Mouse (Mus musculus) midbrain, embryonic 15.5 days (tissue): ENCODE results near the gene Trim3. TPM values are rescaled to one million over a fixed set of nuclear protein-coding genes. Genes with fewer than 3 reads are reported as not detected.

Source experiments
- ATAC-seq: fragments of 200-750 bp; cut with Nextera tagmentation; replicated peaks from 2 replicates; pipeline ENCODE4 v1.8.0; 2017; ENCODE audit warnings: moderate TSS enrichment
- H3K27ac ChIP-seq: fragments of 300-500 bp; sonication (generic); 2 replicates; pipeline ENCODE4 v1.5.1; 2015; ENCODE audit warnings: mild to moderate bottlenecking, inconsistent platforms
- H3K27me3 ChIP-seq: fragments of 300-500 bp; sonication (generic); replicated peaks from 2 replicates; pipeline ENCODE4 v1.6.1; 2015; ENCODE audit warnings: inconsistent platforms
- H3K36me3 ChIP-seq: fragments of 300-500 bp; sonication (generic); replicated peaks from 2 replicates; pipeline ENCODE4 v1.6.1; 2015; ENCODE audit warnings: inconsistent platforms
- H3K4me1 ChIP-seq: fragments of 300-500 bp; sonication (generic); 2 replicates; pipeline ENCODE4 v1.6.1; 2015; ENCODE audit warnings: inconsistent platforms
- H3K4me2 ChIP-seq: fragments of 300-500 bp; sonication (generic); 2 replicates; pipeline ENCODE4 v1.6.1; 2015; ENCODE audit warnings: inconsistent platforms, mild to moderate bottlenecking, moderate library complexity
- H3K4me3 ChIP-seq: fragments of 300-500 bp; sonication (generic); 2 replicates; pipeline ENCODE4 v1.5.1; 2015; ENCODE audit warnings: mild to moderate bottlenecking, inconsistent platforms
- H3K9ac ChIP-seq: fragments of 300-500 bp; sonication (generic); 2 replicates; pipeline ENCODE4 v1.6.1; 2015; ENCODE audit warnings: mild to moderate bottlenecking, inconsistent platforms
- H3K9me3 ChIP-seq: fragments of 300-500 bp; sonication (generic); 2 replicates; pipeline ENCODE4 v1.6.1; 2016; ENCODE audit warnings: inconsistent platforms
- WGBS: fragments of 180-500 bp; shearing (Covaris S2); methylation state at CpG from one replicate; pipeline ENCODE4 v1.1.7; 2015; ENCODE audit warnings: mixed read lengths; 5-methylcytosine and 5-hydroxymethylcytosine counted together
- polyA plus RNA-seq: library from polyadenylated mRNA; unstranded; fragments of >200 nt; fragmentation: Nextera tagmentation; extraction: Ambion mirVana; gene quantifications from 2 replicates; pipeline ENCODE4 v1.2.1, GENCODE M21; 2015

Gene Trim3
- 106 and 107 TPM in 2 replicates for polyA plus RNA-seq

GRCm38 (mm10) chr7:105633127-105633800, at the start of gene Trim3:
Gene Trim3 (minus strand): TSS chr7:105633571.
- 1% methylated on average over 69 of the region's 71 CpGs for WGBS
- no peaks in the 10 kb centered on the region for H3K27me3 ChIP-seq
- H3K4me3 ChIP-seq = peak within 1 kb of the TSS; percentile 88
- peak; percentile 90 for ATAC-seq
- peaks cover 48% of the 10 kb centered on the region for H3K4me1 ChIP-seq
- peak within 1 kb of the TSS; percentile 89 for H3K27ac ChIP-seq
- peak within 1 kb of the TSS; percentile 96 for H3K9ac ChIP-seq
- no peaks in the 10 kb centered on the region for H3K9me3 ChIP-seq
- peaks cover 7% of the 10 kb centered on the region; the same call in 1 of the 2 replicates for H3K36me3 ChIP-seq
- peak within 1 kb of the TSS; percentile 82 for H3K4me2 ChIP-seq

- 2% methylated on average over 17 of the region's 17 CpGs for WGBS
- H3K4me1 ChIP-seq = peaks cover 9% of the 10 kb centered on the region
- peak; percentile 93 for ATAC-seq
- H3K4me2 ChIP-seq = peak within 1 kb of the TSS; percentile 78
- H3K36me3 ChIP-seq = no peaks in the 10 kb centered on the region
- peak within 1 kb of the TSS; percentile 41 for H3K4me3 ChIP-seq
- 0 out of 2 replicates have a peak within 1 kb of the TSS, but pooled peaks have one; percentile 38 for H3K27ac ChIP-seq
- H3K9me3 ChIP-seq = no peaks in the 10 kb centered on the region
- peak within 1 kb of the TSS; percentile 35 for H3K9ac ChIP-seq
- H3K27me3 ChIP-seq = no peaks in the 10 kb centered on the region
Measured at GRCm38 (mm10) chr7:105650639-105651435, 17.5 kb upstream of the Trim3 start, which contains the start of gene Dnhd1. Gene Dnhd1 (plus strand): TSS chr7:105650827.

GRCm38 (mm10) chr7:105641936-105642335, 8.6 kb upstream of the Trim3 start:
- peak overlapping the region; percentile 99 for H3K4me2 ChIP-seq
- peaks cover 25% of the 10 kb centered on the region for H3K4me1 ChIP-seq
- no peaks in the 10 kb centered on the region for H3K9me3 ChIP-seq
- H3K36me3 ChIP-seq = 0 out of 2 replicates have a peak, but pooled peaks cover 4% of the 10 kb centered on the region
- WGBS = 83% methylated on average over 3 of the region's 3 CpGs
- H3K27me3 ChIP-seq = no peaks in the 10 kb centered on the region
- no peak overlapping the region for H3K27ac ChIP-seq
- ATAC-seq = no peak
- peak overlapping the region; percentile 26; the same call in 1 of the 2 replicates for H3K9ac ChIP-seq
- 0 out of 2 replicates have a peak overlapping the region, but pooled peaks have one; percentile 78 for H3K4me3 ChIP-seq

GRCm38 (mm10) chr7:105640894-105641255, 7.5 kb upstream of the Trim3 start:
- Histone ChIP-seq H3K9ac (peak overlapping the region; percentile 72), H3K9me3 (no peaks in the 10 kb centered on the region), H3K36me3 (peaks cover 11% of the 10 kb centered on the region; the same call in 1 of the 2 replicates), H3K4me2 (peak overlapping the region; percentile 99), H3K27ac (peak overlapping the region; percentile 88), H3K4me1 (peaks cover 25% of the 10 kb centered on the region), H3K27me3 (no peaks in the 10 kb centered on the region), H3K4me3 (peak overlapping the region; percentile 78)
- 2% methylated on average over 18 of the region's 18 CpGs for WGBS
- no peak for ATAC-seq

- H3K27ac ChIP-seq = peak within 1 kb of the TSS; percentile 88
- H3K36me3 ChIP-seq = peaks cover 11% of the 10 kb centered on the region; the same call in 1 of the 2 replicates
- peak within 1 kb of the TSS; percentile 78 for H3K4me3 ChIP-seq
- peaks cover 25% of the 10 kb centered on the region for H3K4me1 ChIP-seq
- under 1% methylated on average over 45 of the region's 45 CpGs for WGBS
- H3K27me3 ChIP-seq = no peaks in the 10 kb centered on the region
- peak within 1 kb of the TSS; percentile 99 for H3K4me2 ChIP-seq
- no peaks in the 10 kb centered on the region for H3K9me3 ChIP-seq
- peak; percentile 96 for ATAC-seq
- peak within 1 kb of the TSS; percentile 74 for H3K9ac ChIP-seq
Measured at GRCm38 (mm10) chr7:105640233-105640893, 7.0 kb upstream of the Trim3 start, which contains the start of the genes Arfip2 and Gm45799. Gene Arfip2 (minus strand): TSS chr7:105640416. Gene Gm45799 (plus strand): TSS chr7:105640552.

- peaks cover 11% of the 10 kb centered on the region; the same call in 1 of the 2 replicates for H3K36me3 ChIP-seq
- H3K4me3 ChIP-seq = peak within 1 kb of the TSS; percentile 78
- ATAC-seq = no peak; the same call in 1 of the 2 replicates
- no peaks in the 10 kb centered on the region for H3K9me3 ChIP-seq
- peak within 1 kb of the TSS; percentile 99 for H3K4me2 ChIP-seq
- WGBS = 2% methylated on average over 2 of the region's 2 CpGs
- H3K27ac ChIP-seq = peak within 1 kb of the TSS; percentile 88
- no peaks in the 10 kb centered on the region for H3K27me3 ChIP-seq
- peak within 1 kb of the TSS; percentile 74 for H3K9ac ChIP-seq
- H3K4me1 ChIP-seq = peaks cover 25% of the 10 kb centered on the region
Measured at GRCm38 (mm10) chr7:105639756-105640155, 6.4 kb upstream of the Trim3 start, which contains the start of gene Timm10b. Gene Timm10b (plus strand): TSS chr7:105640056.

GRCm38 (mm10) chr7:105639304-105639703, 5.9 kb upstream of the Trim3 start:
- peak overlapping the region; percentile 99 for H3K4me2 ChIP-seq
- peaks cover 11% of the 10 kb centered on the region; the same call in 1 of the 2 replicates for H3K36me3 ChIP-seq
- H3K27me3 ChIP-seq = no peaks in the 10 kb centered on the region
- peak overlapping the region; percentile 74; the same call in 1 of the 2 replicates for H3K9ac ChIP-seq
- no peak for ATAC-seq
- WGBS = 69% methylated on average over 9 of the region's 9 CpGs
- peak overlapping the region; percentile 78 for H3K4me3 ChIP-seq
- no peak overlapping the region for H3K27ac ChIP-seq
- H3K4me1 ChIP-seq = peaks cover 27% of the 10 kb centered on the region
- no peaks in the 10 kb centered on the region for H3K9me3 ChIP-seq

GRCm38 (mm10) chr7:105638776-105639175, 5.4 kb upstream of the Trim3 start:
- Histone ChIP-seq H3K27ac (no peak overlapping the region), H3K9me3 (no peaks in the 10 kb centered on the region), H3K36me3 (peaks cover 10% of the 10 kb centered on the region; the same call in 1 of the 2 replicates), H3K9ac (no peak overlapping the region), H3K27me3 (no peaks in the 10 kb centered on the region), H3K4me2 (no peak overlapping the region; the same call in 1 of the 2 replicates), H3K4me3 (no peak overlapping the region), H3K4me1 (peaks cover 32% of the 10 kb centered on the region)
- 92% methylated on average over 6 of the region's 6 CpGs for WGBS
- ATAC-seq = no peak

- Histone ChIP-seq H3K27me3 (no peaks in the 10 kb centered on the region), H3K27ac (no peak overlapping the region), H3K4me3 (no peak overlapping the region), H3K4me2 (no peak overlapping the region), H3K36me3 (peaks cover 7% of the 10 kb centered on the region; the same call in 1 of the 2 replicates), H3K9ac (no peak overlapping the region), H3K9me3 (no peaks in the 10 kb centered on the region), H3K4me1 (peaks cover 39% of the 10 kb centered on the region)
- WGBS = 83% methylated on average over 2 of the region's 2 CpGs
- ATAC-seq = no peak
Measured at GRCm38 (mm10) chr7:105635726-105636125, 2.4 kb upstream of the Trim3 start.

- peaks cover 40% of the 10 kb centered on the region for H3K4me1 ChIP-seq
- WGBS = 39% methylated on average over 9 of the region's 9 CpGs
- no peak for ATAC-seq
Measured at GRCm38 (mm10) chr7:105634272-105634920, 1.0 kb upstream of the Trim3 start.

GRCm38 (mm10) chr7:105633801-105634135, 397 bp upstream of the Trim3 start:
- no peak for ATAC-seq
- WGBS = 4% methylated on average over 10 of the region's 10 CpGs
- H3K4me3 ChIP-seq = peak overlapping the region; percentile 88
- peaks cover 43% of the 10 kb centered on the region for H3K4me1 ChIP-seq
- H3K36me3 ChIP-seq = peaks cover 7% of the 10 kb centered on the region; the same call in 1 of the 2 replicates
- peak overlapping the region; percentile 82 for H3K4me2 ChIP-seq
- H3K9me3 ChIP-seq = no peaks in the 10 kb centered on the region
- no peaks in the 10 kb centered on the region for H3K27me3 ChIP-seq
- H3K9ac ChIP-seq = peak overlapping the region; percentile 96
- peak overlapping the region; percentile 89 for H3K27ac ChIP-seq

More at GRCm38 (mm10) chr7:105634272-105634920, 1.0 kb upstream of the Trim3 start:
- Histone ChIP-seq H3K4me3 (peak overlapping the region; percentile 88), H3K27ac (peak overlapping the region; percentile 89; the same call in 1 of the 2 replicates), H3K36me3 (peaks cover 7% of the 10 kb centered on the region; the same call in 1 of the 2 replicates), H3K27me3 (no peaks in the 10 kb centered on the region), H3K9me3 (no peaks in the 10 kb centered on the region), H3K4me2 (peak overlapping the region; percentile 82), H3K9ac (no peak overlapping the region; the same call in 1 of the 2 replicates)
